Mouse (Mus musculus) kidney, adult 2 months (tissue): ENCODE data around the gene Inka2.

Experiments used
- CTCF ChIP-seq: fragments of 200-500 bp; conservative IDR thresholded peaks from 2 replicates; pipeline ENCODE4 v1.5.1; 2011; ENCODE audit warnings: low read depth, mild to moderate bottlenecking, control low read depth, low read length, moderate library complexity, mixed read lengths; ENCODE audit not compliant: insufficient read depth, insufficient read length
- POLR2A ChIP-seq: fragments of 200-500 bp; IDR thresholded peaks from one replicate; pipeline ENCODE4 v1.6.1; 2011; ENCODE audit warnings: low read depth, low read length, control low read depth

- TF ChIP-seq CTCF (no peak), POLR2A (no peak)
Measured at GRCm38 (mm10) chr3:105699241-105699933, 5.0 kb upstream of the Inka2 start.
